Mouse (Mus musculus) liver, postnatal 0 days (tissue): ENCODE results near the gene Iqgap3.

Experiments
- CTCF ChIP-seq: sonication (generic); IDR thresholded peaks from 2 replicates; pipeline ENCODE4 v1.5.1; 2016; ENCODE audit warnings: antibody characterized with exemption, low read depth
- EP300 ChIP-seq: IDR thresholded peaks from 2 replicates; pipeline ENCODE4 v1.6.1; 2016; ENCODE audit warnings: antibody characterized with exemption, low read depth, mild to moderate bottlenecking

GRCm38 (mm10) chr3:88085459-88085858 is 3.7 kb downstream of the Iqgap3 start:
- TF ChIP-seq CTCF (no peak), EP300 (no peak)
